Mouse (Mus musculus) cerebellum, adult 9-11 months (tissue): ENCODE measurements at regions not wholly inside any gene's neighbourhood (a gene's known extent, or its start where the extent isn't known, plus 50 kb on each side); places are given as distances from the start of the nearest gene placed in this dataset.

Experiments
- DNase-seq: peaks from one replicate; pipeline ENCODE4 v3.0.0; 2022

- DNase-seq, result no peak
Measured at GRCm38 (mm10) chr3:15205266-15206229, 126.6 kb downstream of the Gm9733 start.

- DNase-seq, result no peak
Measured at GRCm38 (mm10) chr3:15212357-15212756, 119.7 kb downstream of the Gm9733 start.

- DNase-seq, result no peak
Measured at GRCm38 (mm10) chr3:15217591-15217990, 114.5 kb downstream of the Gm9733 start.

- no peak for DNase-seq
Measured at GRCm38 (mm10) chr3:15219275-15219674, 112.8 kb downstream of the Gm9733 start.

GRCm38 (mm10) chr3:15223266-15223665, 108.8 kb downstream of the Gm9733 start:
- DNase-seq, result no peak

- no peak for DNase-seq
Measured at GRCm38 (mm10) chr3:15224452-15224851, 107.7 kb downstream of the Gm9733 start.

GRCm38 (mm10) chr3:15228641-15229040, 103.5 kb downstream of the Gm9733 start:
- no peak for DNase-seq

GRCm38 (mm10) chr3:15230204-15230603, 101.9 kb downstream of the Gm9733 start:
- DNase-seq, result no peak

GRCm38 (mm10) chr3:15231433-15231832, 100.7 kb downstream of the Gm9733 start:
- no peak for DNase-seq

GRCm38 (mm10) chr3:15237817-15238432, 94.2 kb downstream of the Gm9733 start:
- DNase-seq, result no peak

- no peak for DNase-seq
Measured at GRCm38 (mm10) chr3:15242388-15242787, 89.7 kb downstream of the Gm9733 start.

- DNase-seq, result no peak
Measured at GRCm38 (mm10) chr3:15243584-15243983, 88.5 kb downstream of the Gm9733 start.

GRCm38 (mm10) chr3:15244999-15245398, 87.1 kb downstream of the Gm9733 start:
- no peak for DNase-seq
